Mouse (Mus musculus): Measurements from ENCODE around the gene Obp2b. TPM values are rescaled to one million over a fixed set of nuclear protein-coding genes. Genes with fewer than 3 reads are reported as not detected.

Gene Obp2b
- polyA plus RNA-seq, 1 experiment from 2014 or later: not detected

- Histone ChIP-seq H3K4me2 (no peak overlapping the region), H3K27me3 (replicated peaks) (no peaks in the 10 kb centered on the region), H3K36me3 (replicated peaks) (no peaks in the 10 kb centered on the region), H3K4me1 (no peaks in the 10 kb centered on the region), H3K9me3 (no peaks in the 10 kb centered on the region), H3K4me3 (no peak overlapping the region), H3K9ac (no peak overlapping the region), H3K27ac (no peak overlapping the region)
- WGBS: 63% methylated on average over 2 of the region's 2 CpGs
- ATAC-seq (replicated peaks): no peak
Measured at GRCm38 (mm10) chr2:25733199-25733930, 3.4 kb upstream of the Obp2b start.

- no peak overlapping the region for H3K27ac ChIP-seq
- H3K4me2 ChIP-seq: no peak overlapping the region
- H3K36me3 ChIP-seq (replicated peaks): no peaks in the 10 kb centered on the region
- no peak for ATAC-seq (replicated peaks)
- no peaks in the 10 kb centered on the region for H3K27me3 ChIP-seq (replicated peaks)
- no peaks in the 10 kb centered on the region for H3K9me3 ChIP-seq
- no peak overlapping the region for H3K9ac ChIP-seq
- no peak overlapping the region for H3K4me3 ChIP-seq
- H3K4me1 ChIP-seq: no peaks in the 10 kb centered on the region
- WGBS: 76% methylated on average over 1 of the region's 1 CpGs
Measured at GRCm38 (mm10) chr2:25741671-25742070, 4.9 kb downstream of the Obp2b start.

GRCm38 (mm10) chr2:25754201-25754600 is 17.4 kb downstream of the Obp2b start:
- no peaks in the 10 kb centered on the region for H3K4me1 ChIP-seq
- 88% methylated on average over 1 of the region's 1 CpGs for WGBS
- no peak overlapping the region for H3K27ac ChIP-seq
- ATAC-seq (replicated peaks): no peak
- H3K36me3 ChIP-seq (replicated peaks): no peaks in the 10 kb centered on the region
- H3K9me3 ChIP-seq: no peaks in the 10 kb centered on the region
- no peak overlapping the region for H3K4me2 ChIP-seq
- no peak overlapping the region for H3K9ac ChIP-seq
- H3K4me3 ChIP-seq: no peak overlapping the region
- no peaks in the 10 kb centered on the region for H3K27me3 ChIP-seq (replicated peaks)

DNA sequence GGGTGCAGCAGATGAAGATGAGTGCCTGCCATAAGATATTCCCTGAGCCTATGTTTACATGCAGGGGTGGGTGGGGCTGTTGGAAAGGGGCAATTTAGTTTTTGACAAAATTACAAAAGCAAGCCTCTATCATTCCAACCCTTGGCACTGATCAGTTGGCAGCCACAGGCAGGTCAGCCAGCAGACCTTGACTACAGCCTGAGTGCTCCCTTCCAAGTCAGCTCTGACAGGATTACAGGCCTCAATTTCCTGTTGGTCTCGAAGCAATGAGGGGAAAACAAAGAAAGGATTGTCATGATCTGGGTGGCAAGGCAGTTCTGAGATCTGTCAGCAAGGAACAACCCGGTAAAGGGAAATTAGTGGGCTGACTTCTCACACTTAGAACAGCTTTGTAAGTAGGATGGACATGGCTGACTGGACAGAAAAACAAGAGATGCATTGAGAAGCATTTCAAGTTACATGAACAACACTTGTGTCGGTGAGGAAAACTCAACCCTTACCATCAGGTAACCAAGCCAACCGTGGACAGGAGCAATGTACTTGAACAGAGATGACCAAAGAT is 21.3 kb downstream of the Obp2b start:
- 42% methylated on average over 4 of the region's 4 CpGs for WGBS
- H3K4me2 ChIP-seq: no peak overlapping the region
- H3K9ac ChIP-seq: no peak overlapping the region
- H3K27me3 ChIP-seq (replicated peaks): no peaks in the 10 kb centered on the region
- no peaks in the 10 kb centered on the region for H3K4me1 ChIP-seq
- ATAC-seq (replicated peaks): no peak
- H3K27ac ChIP-seq: no peak overlapping the region
- no peaks in the 10 kb centered on the region for H3K36me3 ChIP-seq (replicated peaks)
- H3K9me3 ChIP-seq: no peaks in the 10 kb centered on the region
- no peak overlapping the region for H3K4me3 ChIP-seq

DNA sequence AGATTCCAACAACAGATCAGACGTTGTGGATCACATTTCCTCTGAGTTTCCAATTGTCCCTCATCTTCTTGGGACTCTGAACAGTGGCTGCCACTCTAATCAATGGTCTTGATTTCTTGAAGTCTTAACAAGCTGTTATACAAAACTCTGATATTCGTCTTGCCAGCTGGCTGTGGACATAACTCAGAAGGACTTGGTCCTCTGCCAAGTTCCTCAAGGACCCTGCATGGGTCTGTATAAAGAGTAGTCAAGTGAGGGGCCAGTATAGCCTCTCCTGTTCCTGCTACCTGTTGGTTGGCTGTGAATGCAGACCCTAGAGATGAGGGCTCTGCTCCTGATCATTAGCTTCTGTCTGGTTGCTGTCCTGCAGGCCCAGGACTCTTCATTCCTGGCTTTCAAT is 28.5 kb downstream of the Obp2b start, which contains the start of gene Lcn3:
Lcn3 (plus strand) TSS at position 301 of the 400 bp plus-strand sequence.
- H3K4me1 ChIP-seq: no peaks in the 10 kb centered on the region
- H3K27me3 ChIP-seq (replicated peaks): no peaks in the 10 kb centered on the region
- H3K4me3 ChIP-seq: no peak within 1 kb of the TSS
- H3K4me2 ChIP-seq: no peak within 1 kb of the TSS
- H3K9ac ChIP-seq: no peak within 1 kb of the TSS
- WGBS: 44% methylated on average over 2 of the region's 2 CpGs
- H3K27ac ChIP-seq: no peak within 1 kb of the TSS
- H3K36me3 ChIP-seq (replicated peaks): no peaks in the 10 kb centered on the region
- ATAC-seq (replicated peaks): no peak
- H3K9me3 ChIP-seq: no peaks in the 10 kb centered on the region

DNA sequence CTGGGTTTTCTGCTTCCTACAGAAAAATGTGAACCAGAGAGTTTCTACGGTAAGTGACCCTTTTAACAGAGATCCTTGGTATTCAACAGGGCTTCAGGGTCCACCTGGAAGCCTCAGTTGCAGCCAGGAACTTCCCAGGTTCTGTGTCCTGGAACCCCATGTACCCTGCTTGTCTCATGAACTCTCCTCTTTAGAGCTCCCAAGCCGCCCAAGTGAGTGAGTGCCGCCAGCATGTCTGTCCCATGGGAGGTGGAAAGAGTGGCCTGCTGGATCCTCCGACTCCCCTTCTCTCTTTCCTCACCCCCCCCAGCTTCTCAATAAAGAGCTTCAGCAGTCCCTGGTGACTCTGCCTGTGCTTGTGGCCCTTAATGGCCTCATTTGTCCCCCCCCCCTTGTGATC is 31.0 kb downstream of the Obp2b start:
- Histone ChIP-seq H3K9me3 (no peaks in the 10 kb centered on the region), H3K27ac (no peak overlapping the region), H3K9ac (no peak overlapping the region), H3K27me3 (replicated peaks) (no peaks in the 10 kb centered on the region), H3K4me3 (no peak overlapping the region), H3K4me2 (no peak overlapping the region), H3K36me3 (replicated peaks) (no peaks in the 10 kb centered on the region), H3K4me1 (no peaks in the 10 kb centered on the region)
- ATAC-seq (replicated peaks): no peak
- 89% methylated on average over 4 of the region's 4 CpGs for WGBS

DNA sequence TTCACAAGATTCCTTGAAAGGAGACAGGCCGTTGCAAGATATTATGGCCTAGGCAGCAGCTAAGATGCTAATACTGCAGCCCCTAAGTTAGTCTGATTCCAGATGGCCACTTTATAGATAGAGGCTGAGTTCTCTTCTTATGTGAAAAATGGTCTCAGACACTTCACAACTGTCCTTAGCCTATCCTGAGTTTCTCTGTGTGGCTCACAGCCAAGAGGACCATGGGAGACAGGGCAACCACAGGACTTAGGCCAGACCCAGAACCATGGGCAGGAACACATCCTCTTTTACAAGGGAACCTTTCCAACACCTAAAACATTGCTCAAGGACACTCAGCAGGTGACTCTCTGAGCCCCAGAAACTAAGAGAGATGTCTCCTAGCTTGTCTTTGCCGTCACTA is 36.7 kb downstream of the Obp2b start:
- Histone ChIP-seq H3K36me3 (replicated peaks) (no peaks in the 10 kb centered on the region), H3K27ac (no peak overlapping the region), H3K4me1 (no peaks in the 10 kb centered on the region), H3K4me2 (no peak overlapping the region), H3K4me3 (no peak overlapping the region), H3K9ac (no peak overlapping the region), H3K27me3 (replicated peaks) (no peaks in the 10 kb centered on the region), H3K9me3 (no peaks in the 10 kb centered on the region)
- WGBS: 86% methylated on average over 2 of the region's 2 CpGs
- no peak for ATAC-seq (replicated peaks)

DNA sequence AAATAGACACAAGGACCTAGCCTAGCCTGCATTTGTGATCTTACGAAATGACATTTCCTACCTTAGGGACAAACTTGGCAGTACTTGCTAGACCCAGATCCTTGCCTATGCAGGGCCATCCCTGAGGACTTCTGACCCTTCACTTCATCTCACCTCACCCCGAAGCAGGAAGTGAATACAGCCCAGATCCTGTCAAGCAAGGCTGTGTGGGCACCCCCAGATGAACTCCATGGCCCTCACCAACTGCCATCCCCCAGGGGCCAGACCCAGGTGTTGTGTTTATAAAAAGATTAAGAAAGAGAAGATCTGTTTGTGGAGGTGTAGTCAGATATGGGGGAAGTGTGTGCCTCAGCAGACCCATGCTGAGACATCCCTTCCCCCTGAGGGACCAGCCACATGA is 37.8 kb downstream of the Obp2b start:
- 85% methylated on average over 2 of the region's 2 CpGs for WGBS

GRCm38 (mm10) chr2:25775991-25776390 is 39.2 kb downstream of the Obp2b start:
- Histone ChIP-seq H3K36me3 (replicated peaks) (no peaks in the 10 kb centered on the region), H3K9ac (no peak overlapping the region), H3K27ac (no peak overlapping the region), H3K4me3 (no peak overlapping the region), H3K4me1 (no peaks in the 10 kb centered on the region), H3K9me3 (no peaks in the 10 kb centered on the region), H3K27me3 (replicated peaks) (no peaks in the 10 kb centered on the region), H3K4me2 (no peak overlapping the region)
- ATAC-seq (replicated peaks): no peak
- WGBS: 45% methylated on average over 3 of the region's 3 CpGs

More for the DNA sequence above, 37.8 kb downstream of the Obp2b start:
- no peaks in the 10 kb centered on the region for H3K9me3 ChIP-seq
- no peak for ATAC-seq (replicated peaks)
- H3K27me3 ChIP-seq (replicated peaks): no peaks in the 10 kb centered on the region
- H3K9ac ChIP-seq: no peak overlapping the region
- H3K4me3 ChIP-seq: no peak overlapping the region
- no peak overlapping the region for H3K27ac ChIP-seq
- H3K4me2 ChIP-seq: no peak overlapping the region
- no peaks in the 10 kb centered on the region for H3K4me1 ChIP-seq
- no peaks in the 10 kb centered on the region for H3K36me3 ChIP-seq (replicated peaks)

- Histone ChIP-seq H3K9me3 (no peaks in the 10 kb centered on the region), H3K9ac (no peak within 1 kb of the TSS), H3K36me3 (replicated peaks) (no peaks in the 10 kb centered on the region), H3K27ac (no peak within 1 kb of the TSS), H3K4me1 (no peaks in the 10 kb centered on the region), H3K4me3 (no peak within 1 kb of the TSS), H3K27me3 (replicated peaks) (no peaks in the 10 kb centered on the region), H3K4me2 (no peak within 1 kb of the TSS)
- ATAC-seq (replicated peaks): no peak
- 91% methylated on average over 1 of the region's 1 CpGs for WGBS
Measured at GRCm38 (mm10) chr2:25776717-25777116, 39.9 kb downstream of the Obp2b start, which contains the start of gene Lcn11. Lcn11 (plus strand) TSS chr2:25777017.

DNA sequence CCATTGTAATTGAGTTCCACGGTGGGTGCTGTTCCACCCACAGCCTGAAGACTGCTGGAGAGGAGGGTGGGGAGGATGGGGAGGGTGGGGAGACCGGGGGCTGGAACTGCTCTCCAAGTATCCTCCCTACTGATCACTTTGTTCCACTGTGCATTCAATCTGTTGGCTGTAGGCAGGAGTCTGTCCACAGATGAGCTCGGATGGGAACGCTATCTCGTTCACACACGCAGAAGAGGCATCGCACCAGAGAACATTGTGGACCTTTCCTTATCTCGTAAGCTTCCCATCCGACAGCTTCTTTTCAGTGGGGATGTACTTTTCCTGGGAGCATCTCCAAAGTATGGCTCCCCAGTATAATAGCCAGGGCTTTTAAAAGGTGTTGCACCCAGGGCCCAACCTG is 42.3 kb downstream of the Obp2b start:
- no peaks in the 10 kb centered on the region for H3K27me3 ChIP-seq (replicated peaks)
- no peaks in the 10 kb centered on the region for H3K4me1 ChIP-seq
- no peak for ATAC-seq (replicated peaks)
- H3K4me2 ChIP-seq: no peak overlapping the region
- WGBS: 90% methylated on average over 9 of the region's 9 CpGs
- no peak overlapping the region for H3K4me3 ChIP-seq
- H3K27ac ChIP-seq: no peak overlapping the region
- H3K9me3 ChIP-seq: no peaks in the 10 kb centered on the region
- no peak overlapping the region for H3K9ac ChIP-seq
- no peaks in the 10 kb centered on the region for H3K36me3 ChIP-seq (replicated peaks)

- 66% methylated on average over 4 of the region's 4 CpGs for WGBS
Measured at GRCm38 (mm10) chr2:25780921-25781320, 44.1 kb downstream of the Obp2b start.

DNA sequence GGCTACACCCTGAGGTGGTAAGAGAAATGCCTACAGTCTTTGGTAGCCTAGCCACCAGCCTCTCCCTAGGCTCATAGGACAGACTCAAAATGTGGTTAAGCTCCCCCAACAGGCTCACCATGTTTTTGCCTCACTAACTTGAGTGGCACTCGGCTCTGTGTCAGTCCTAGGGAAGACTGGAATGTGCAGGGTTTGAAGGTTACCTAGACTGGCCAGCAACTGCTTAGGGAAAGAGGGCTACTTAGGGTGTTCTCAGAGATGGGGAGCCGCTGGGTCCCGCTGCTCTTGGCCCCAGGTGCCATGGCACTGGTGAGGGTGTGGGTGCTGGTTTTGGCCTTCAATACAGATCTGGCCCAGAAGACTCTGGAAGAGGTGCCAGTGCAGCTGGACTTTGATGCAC is 45.1 kb downstream of the Obp2b start, which contains the start of gene Gm13539:
Gm13539 (plus strand) TSS at position 301 of the 400 bp plus-strand sequence.
- WGBS: 88% methylated on average over 3 of the region's 3 CpGs
- no peak within 1 kb of the TSS for H3K4me3 ChIP-seq
- H3K36me3 ChIP-seq (replicated peaks): no peaks in the 10 kb centered on the region
- H3K9ac ChIP-seq: no peak within 1 kb of the TSS
- ATAC-seq (replicated peaks): no peak
- no peaks in the 10 kb centered on the region for H3K27me3 ChIP-seq (replicated peaks)
- H3K4me2 ChIP-seq: no peak within 1 kb of the TSS
- no peaks in the 10 kb centered on the region for H3K4me1 ChIP-seq
- H3K9me3 ChIP-seq: no peaks in the 10 kb centered on the region
- H3K27ac ChIP-seq: no peak within 1 kb of the TSS

More at GRCm38 (mm10) chr2:25780921-25781320, 44.1 kb downstream of the Obp2b start:
- no peak overlapping the region for H3K4me3 ChIP-seq
- H3K9me3 ChIP-seq: no peaks in the 10 kb centered on the region
- H3K36me3 ChIP-seq (replicated peaks): no peaks in the 10 kb centered on the region
- no peak for ATAC-seq (replicated peaks)
- no peak overlapping the region for H3K27ac ChIP-seq
- no peaks in the 10 kb centered on the region for H3K27me3 ChIP-seq (replicated peaks)
- H3K4me2 ChIP-seq: no peak overlapping the region
- no peaks in the 10 kb centered on the region for H3K4me1 ChIP-seq
- no peak overlapping the region for H3K9ac ChIP-seq

Data from midbrain, embryonic 15.5 days (tissue).